Mouse (Mus musculus) MEL (cell line): ENCODE measurements at regions not wholly inside any gene's neighbourhood (a gene's known extent, or its start where the extent isn't known, plus 50 kb on each side); places are given as distances from the start of the nearest gene placed in this dataset.

Experiments
- DNase-seq: peaks from one replicate; pipeline ENCODE4 v3.0.0; 2011; ENCODE audit warnings: low read depth, low spot score
- H3K27ac ChIP-seq: 2 replicates; pipeline ENCODE4 v1.5.1; 2012; ENCODE audit warnings: low read depth, mild to moderate bottlenecking, control low read depth, low read length, moderate library complexity; ENCODE audit not compliant: control insufficient read depth
- H3K27me3 ChIP-seq, 2 experiments: fragments of 150-350 bp in 1 of 2; sonication (generic) in 1 of 2; 2 replicates each; pipeline ENCODE4 v1.6.1; 2012; ENCODE audit warnings: low read length in 2 of 2, mild to moderate bottlenecking in 2 of 2, improper control_type of control experiment in 1 of 2, moderate library complexity in 1 of 2; ENCODE audit not compliant: insufficient read depth in 2 of 2, control insufficient read depth in 1 of 2
- H3K36me3 ChIP-seq, 2 experiments: 2 replicates each; pipeline ENCODE4 v1.6.1; 2012 to 2014; ENCODE audit warnings: low read length in 2 of 2, improper control_type of control experiment in 1 of 2, inconsistent platforms in 1 of 2, mild to moderate bottlenecking in 1 of 2; ENCODE audit not compliant: insufficient read depth in 2 of 2, control insufficient read depth in 1 of 2
- H3K4me1 ChIP-seq, 2 experiments: fragments of 150-350 bp in 1 of 2; sonication (generic) in 1 of 2; 2 replicates each; pipeline ENCODE4 v1.6.1; 2012; ENCODE audit warnings: low read length in 2 of 2, improper control_type of control experiment in 1 of 2, mild to moderate bottlenecking in 1 of 2; ENCODE audit not compliant: insufficient read depth in 2 of 2, control insufficient read depth in 1 of 2
- H3K4me3 ChIP-seq, 2 experiments: fragments of 150-350 bp in 1 of 2; sonication (generic) in 1 of 2; 2 replicates each; pipeline ENCODE4 v1.5.1; 2012; ENCODE audit warnings: low read depth in 2 of 2, low read length in 2 of 2, mild to moderate bottlenecking in 2 of 2, moderate library complexity in 2 of 2, control low read depth in 1 of 2, improper control_type of control experiment in 1 of 2; ENCODE audit not compliant: control insufficient read depth in 1 of 2, insufficient read depth in 1 of 2
- H3K79me2 ChIP-seq: 2 replicates; pipeline ENCODE4 v1.6.1; 2012; ENCODE audit warnings: mild to moderate bottlenecking, low read length, moderate library complexity; ENCODE audit not compliant: control insufficient read depth, poor library complexity, insufficient read depth
- H3K9ac ChIP-seq: 2 replicates; pipeline ENCODE4 v1.6.1; 2012; ENCODE audit warnings: low read depth, mild to moderate bottlenecking, control low read depth, low read length, moderate library complexity; ENCODE audit not compliant: control insufficient read depth, poor library complexity, severe bottlenecking
- H3K9me3 ChIP-seq: fragments of 150-350 bp; sonication (generic); replicated peaks from 2 replicates; pipeline ENCODE4 v1.6.1; 2012; ENCODE audit warnings: mild to moderate bottlenecking, low read length, improper control_type of control experiment, moderate library complexity; ENCODE audit not compliant: insufficient read depth
- CHD1 ChIP-seq: IDR thresholded peaks from 2 replicates; pipeline ENCODE4 v1.6.1; 2012; ENCODE audit warnings: low read depth, mild to moderate bottlenecking, inconsistent platforms, low read length, improper control_type of control experiment
- CTCF ChIP-seq, 3 experiments: IDR thresholded peaks in 2 of 3; conservative IDR thresholded peaks in 1 of 3; 2 replicates each; pipeline ENCODE4 v1.5.1; 2011 to 2012; ENCODE audit warnings: low read length in 3 of 3, low read depth in 2 of 3, mild to moderate bottlenecking in 2 of 3, improper control_type of control experiment in 1 of 3, inconsistent platforms in 1 of 3, mixed read lengths in 1 of 3, moderate library complexity in 1 of 3; ENCODE audit not compliant: control insufficient read depth in 1 of 3, insufficient read depth in 1 of 3, poor library complexity in 1 of 3, severe bottlenecking in 1 of 3
- E2F4 ChIP-seq: IDR thresholded peaks from 2 replicates; pipeline ENCODE4 v1.6.1; 2011; ENCODE audit warnings: low read depth, low read length, improper control_type of control experiment, borderline replicate concordance
- ELF1 ChIP-seq: IDR thresholded peaks from 2 replicates; pipeline ENCODE4 v1.6.1; 2014; ENCODE audit warnings: low read depth, mild to moderate bottlenecking, inconsistent platforms, low read length, improper control_type of control experiment, moderate library complexity
- EP300 ChIP-seq, 2 experiments: IDR thresholded peaks; 2 replicates each; pipeline ENCODE4 v1.6.1; 2011; ENCODE audit warnings: improper control_type of control experiment in 2 of 2, low read length in 2 of 2, low read depth in 1 of 2, mild to moderate bottlenecking in 1 of 2
- ETS1 ChIP-seq: IDR thresholded peaks from 2 replicates; pipeline ENCODE4 v1.6.1; 2012; ENCODE audit warnings: low read depth, mild to moderate bottlenecking, inconsistent platforms, low read length, improper control_type of control experiment, moderate library complexity
- GABPA ChIP-seq: IDR thresholded peaks from 2 replicates; pipeline ENCODE4 v1.6.1; 2012; ENCODE audit warnings: low read depth, mild to moderate bottlenecking, inconsistent platforms, low read length, improper control_type of control experiment, moderate library complexity
- GATA1 ChIP-seq: IDR thresholded peaks from 2 replicates; pipeline ENCODE4 v1.6.1; 2011; ENCODE audit warnings: low read depth, low read length, improper control_type of control experiment
- JUND ChIP-seq: IDR thresholded peaks from 2 replicates; pipeline ENCODE4 v1.6.1; 2011; ENCODE audit warnings: low read depth, mild to moderate bottlenecking, improper control_type of control experiment, low read length
- KAT2A ChIP-seq: conservative IDR thresholded peaks from 2 replicates; pipeline ENCODE4 v1.6.1; 2012; ENCODE audit warnings: low read depth, low read length, improper control_type of control experiment, inconsistent platforms
- MAX ChIP-seq: IDR thresholded peaks from 2 replicates; pipeline ENCODE4 v1.6.1; 2011; ENCODE audit warnings: low read length, improper control_type of control experiment
- MYB ChIP-seq: IDR thresholded peaks from 2 replicates; pipeline ENCODE4 v1.6.1; 2011; ENCODE audit warnings: mild to moderate bottlenecking, low read depth, low read length, improper control_type of control experiment
- MYC ChIP-seq: IDR thresholded peaks from 2 replicates; pipeline ENCODE4 v1.6.1; 2011; ENCODE audit warnings: low read depth, mild to moderate bottlenecking, low read length, improper control_type of control experiment, moderate library complexity
- NELFE ChIP-seq: IDR thresholded peaks from 2 replicates; pipeline ENCODE4 v1.6.1; 2011; ENCODE audit warnings: low read depth, low read length, improper control_type of control experiment
- NRF1 ChIP-seq: IDR thresholded peaks from 2 replicates; pipeline ENCODE4 v1.6.1; 2014; ENCODE audit warnings: low read depth, mild to moderate bottlenecking, inconsistent platforms, low read length, improper control_type of control experiment, moderate library complexity; ENCODE audit not compliant: poor library complexity, insufficient read depth, severe bottlenecking
- POLR2A ChIP-seq, 2 experiments: IDR thresholded peaks; 2 replicates each; pipeline ENCODE4 v1.6.1; 2011 to 2012; ENCODE audit warnings: low read length in 2 of 2, mild to moderate bottlenecking in 2 of 2, control low read depth in 1 of 2, improper control_type of control experiment in 1 of 2, low read depth in 1 of 2, moderate library complexity in 1 of 2; ENCODE audit not compliant: control insufficient read depth in 1 of 2, insufficient read depth in 1 of 2, poor library complexity in 1 of 2
- POLR2AphosphoS2 ChIP-seq: IDR thresholded peaks from 2 replicates; pipeline ENCODE4 v1.6.1; 2011; ENCODE audit warnings: low read length, improper control_type of control experiment
- RCOR1 ChIP-seq: IDR thresholded peaks from 2 replicates; pipeline ENCODE4 v1.6.1; 2012; ENCODE audit warnings: low read depth, mild to moderate bottlenecking, inconsistent platforms, low read length, improper control_type of control experiment
- TAL1 ChIP-seq: IDR thresholded peaks from 2 replicates; pipeline ENCODE4 v1.6.1; 2012; ENCODE audit warnings: mild to moderate bottlenecking, inconsistent platforms, low read length, moderate library complexity, mixed read lengths
- TBP ChIP-seq: IDR thresholded peaks from 2 replicates; pipeline ENCODE4 v1.8.0; 2011; ENCODE audit warnings: low read depth, low read length, improper control_type of control experiment
- UBTF ChIP-seq: IDR thresholded peaks from 2 replicates; pipeline ENCODE4 v1.6.1; 2012; ENCODE audit warnings: low read depth, mild to moderate bottlenecking, inconsistent platforms, low read length, improper control_type of control experiment, moderate library complexity, borderline replicate concordance; ENCODE audit not compliant: insufficient read depth
- USF1 ChIP-seq: IDR thresholded peaks from 2 replicates; pipeline ENCODE4 v1.6.1; 2014; ENCODE audit warnings: low read depth, mild to moderate bottlenecking, inconsistent platforms, low read length, improper control_type of control experiment, moderate library complexity
- USF2 ChIP-seq, 2 experiments: IDR thresholded peaks; 2 replicates each; pipeline ENCODE4 v1.6.1; 2011 to 2012; ENCODE audit warnings: improper control_type of control experiment in 2 of 2, low read length in 2 of 2, borderline replicate concordance in 1 of 2, inconsistent platforms in 1 of 2, low read depth in 1 of 2, mild to moderate bottlenecking in 1 of 2; ENCODE audit not compliant: insufficient read depth in 1 of 2
- ZKSCAN1 ChIP-seq: IDR thresholded peaks from 2 replicates; pipeline ENCODE4 v1.6.1; 2012; ENCODE audit warnings: low read depth, mild to moderate bottlenecking, inconsistent platforms, low read length, improper control_type of control experiment, moderate library complexity
- ZMIZ1 ChIP-seq: IDR thresholded peaks from 2 replicates; pipeline ENCODE4 v1.6.1; 2012; ENCODE audit warnings: low read depth, mild to moderate bottlenecking, inconsistent platforms, low read length, improper control_type of control experiment, moderate library complexity
- ZNF384 ChIP-seq: IDR thresholded peaks from 2 replicates; pipeline ENCODE4 v1.6.1; 2012; ENCODE audit warnings: low read depth, mild to moderate bottlenecking, inconsistent platforms, low read length, improper control_type of control experiment

GRCm38 (mm10) chr13:37475804-37476203 is 130.8 kb downstream of the Ly86 start:
- DNase-seq, result no peak
- TF ChIP-seq ZNF384 (no peak), TBP (no peak), GATA1 (no peak), UBTF (no peak), KAT2A (no peak), POLR2A (IDR thresholded peaks at IDR 0.05; ENCODE audit: control insufficient read depth in 1 of 2, insufficient read depth in 1 of 2, low read depth in 1 of 2, low read length in 2 of 2, poor library complexity in 1 of 2) (no peak), ETS1 (no peak), USF2 (IDR thresholded peaks at IDR 0.05; ENCODE audit: borderline replicate concordance in 1 of 2, insufficient read depth in 1 of 2, low read depth in 1 of 2, low read length in 2 of 2) (no peak), ZKSCAN1 (no peak), CTCF (IDR thresholded peaks at IDR 0.05 in 2 of 3, conservative IDR thresholded peaks at IDR 0.05 in 1 of 3; ENCODE audit: control insufficient read depth in 1 of 3, insufficient read depth in 1 of 3, low read depth in 2 of 3, low read length in 3 of 3, poor library complexity in 1 of 3, severe bottlenecking in 1 of 3) (no peak), NRF1 (no peak), USF1 (no peak)
- no peak overlapping the region for H3K27ac ChIP-seq
- no peak overlapping the region for H3K4me3 ChIP-seq
- no peak overlapping the region for H3K9ac ChIP-seq
- H3K27me3 ChIP-seq, result no peaks in the 10 kb centered on the region
- no peaks in the 10 kb centered on the region for H3K79me2 ChIP-seq
- H3K9me3 ChIP-seq, result no peaks in the 10 kb centered on the region
- no peaks in the 10 kb centered on the region for H3K4me1 ChIP-seq
- H3K36me3 ChIP-seq, result no peaks in the 10 kb centered on the region

GRCm38 (mm10) chr13:37476256-37477053 is 131.4 kb downstream of the Ly86 start:
- Histone ChIP-seq H3K9me3 (no peaks in the 10 kb centered on the region), H3K4me3 (no peak overlapping the region), H3K79me2 (no peaks in the 10 kb centered on the region), H3K9ac (no peak overlapping the region), H3K36me3 (no peaks in the 10 kb centered on the region), H3K4me1 (no peaks in the 10 kb centered on the region), H3K27ac (no peak overlapping the region), H3K27me3 (no peaks in the 10 kb centered on the region)
- no peak for DNase-seq
- TF ChIP-seq POLR2AphosphoS2, result no peak
- TF ChIP-seq TAL1, result no peak
- TF ChIP-seq CHD1, result no peak
- TF ChIP-seq JUND, result no peak
- TF ChIP-seq MYB, result no peak
- TF ChIP-seq MYC, result no peak
- TF ChIP-seq RCOR1, result no peak
- TF ChIP-seq MAX, result no peak
- TF ChIP-seq ZNF384, result no peak
- no peak for TF ChIP-seq NELFE
- TF ChIP-seq EP300 (IDR thresholded peaks at IDR 0.05; ENCODE audit: low read depth in 1 of 2, low read length in 2 of 2), result no peak
- TF ChIP-seq ELF1, result no peak
- no peak for TF ChIP-seq E2F4
- no peak for TF ChIP-seq ZKSCAN1
- no peak for TF ChIP-seq ZMIZ1
- no peak for TF ChIP-seq GABPA
- TF ChIP-seq TBP, result no peak
- TF ChIP-seq NRF1, result no peak
